Mouse (Mus musculus) CH12.LX (cell line): Measurements from ENCODE around the gene Rbks. TPM values are rescaled to one million over a fixed set of nuclear protein-coding genes. Genes with fewer than 3 reads are reported as not detected.

ENCODE experiments used
- DNase-seq: peaks from one replicate; pipeline ENCODE4 v3.0.0-alpha.2; 2013; ENCODE audit errors: extremely low read depth
- H3K27ac ChIP-seq: 2 replicates; pipeline ENCODE4 v1.5.1; 2012; ENCODE audit warnings: low read depth, mild to moderate bottlenecking, control low read depth, moderate library complexity; ENCODE audit not compliant: insufficient read depth
- H3K27me3 ChIP-seq: replicated peaks from 2 replicates; pipeline ENCODE3; 2012; ENCODE audit warnings: inconsistent platforms
- H3K36me3 ChIP-seq, 2 experiments: replicated peaks in 1 of 2; 2 replicates each; pipeline versions ENCODE3 to v1.6.1; 2012; ENCODE audit warnings: inconsistent platforms in 1 of 2, low read length in 1 of 2, mild to moderate bottlenecking in 1 of 2, mixed read lengths in 1 of 2, moderate library complexity in 1 of 2; ENCODE audit not compliant: control insufficient read depth in 1 of 2, insufficient read depth in 1 of 2
- H3K4me1 ChIP-seq, 2 experiments: 2 replicates each; pipeline ENCODE4 v1.6.1; 2012; ENCODE audit warnings: inconsistent platforms in 1 of 2, moderate library complexity in 1 of 2; ENCODE audit not compliant: insufficient read depth in 2 of 2, control insufficient read depth in 1 of 2
- H3K4me2 ChIP-seq: 2 replicates; pipeline ENCODE4 v1.6.1; 2012; ENCODE audit warnings: low read depth, mild to moderate bottlenecking, control low read depth; ENCODE audit not compliant: poor library complexity, insufficient read depth, severe bottlenecking
- H3K4me3 ChIP-seq, 3 experiments: fragments of 150-350 bp in 1 of 3; sonication (generic) in 1 of 3; replicated peaks in 1 of 3; 2 replicates each; pipeline versions ENCODE3 to v1.5.1; 2011 to 2012; ENCODE audit warnings: low read depth in 2 of 3, low read length in 2 of 3, mild to moderate bottlenecking in 2 of 3, moderate library complexity in 2 of 3, control low read depth in 1 of 3, improper control_type of control experiment in 1 of 3, inconsistent platforms in 1 of 3, mixed read lengths in 1 of 3; ENCODE audit not compliant: poor library complexity in 1 of 3
- H3K79me2 ChIP-seq: replicated peaks from 2 replicates; pipeline ENCODE4 v1.6.1; 2012; ENCODE audit warnings: mild to moderate bottlenecking, moderate library complexity; ENCODE audit not compliant: control insufficient read depth, poor library complexity, insufficient read depth, severe bottlenecking; ENCODE audit errors: extremely low read depth
- H3K9ac ChIP-seq: 2 replicates; pipeline ENCODE4 v1.6.1; 2012; ENCODE audit warnings: low read depth, mild to moderate bottlenecking, control low read depth, moderate library complexity; ENCODE audit not compliant: insufficient read depth
- H3K9me3 ChIP-seq: replicated peaks from 2 replicates; pipeline ENCODE3; 2012; ENCODE audit warnings: low read length, inconsistent platforms, mixed read lengths
- CHD1 ChIP-seq: IDR thresholded peaks from 2 replicates; pipeline ENCODE4 v1.6.1; 2012; ENCODE audit warnings: low read depth, low read length, improper control_type of control experiment, inconsistent platforms
- CHD2 ChIP-seq: IDR thresholded peaks from 2 replicates; pipeline ENCODE4 v1.6.1; 2011; ENCODE audit warnings: low read length, improper control_type of control experiment
- EP300 ChIP-seq: IDR thresholded peaks from 2 replicates; pipeline ENCODE4 v1.6.1; 2011; ENCODE audit warnings: low read length, improper control_type of control experiment
- HCFC1 ChIP-seq: IDR thresholded peaks from 2 replicates; pipeline ENCODE4 v1.6.1; 2012; ENCODE audit warnings: low read depth, mild to moderate bottlenecking, inconsistent platforms, low read length, improper control_type of control experiment
- JUN ChIP-seq: IDR thresholded peaks from 2 replicates; pipeline ENCODE4 v1.6.1; 2011; ENCODE audit warnings: low read depth, mild to moderate bottlenecking, low read length, improper control_type of control experiment, moderate library complexity; ENCODE audit not compliant: insufficient read depth
- JUND ChIP-seq: conservative IDR thresholded peaks from 2 replicates; pipeline ENCODE4 v1.6.1; 2011; ENCODE audit warnings: low read depth, low read length, improper control_type of control experiment
- KAT2A ChIP-seq: IDR thresholded peaks from 2 replicates; pipeline ENCODE4 v1.6.1; 2012; ENCODE audit warnings: low read length, improper control_type of control experiment, inconsistent platforms; ENCODE audit not compliant: insufficient replicate concordance
- MAZ ChIP-seq: IDR thresholded peaks from 2 replicates; pipeline ENCODE4 v1.6.1; 2012; ENCODE audit warnings: low read depth, mild to moderate bottlenecking, inconsistent platforms, low read length, improper control_type of control experiment, moderate library complexity
- MXI1 ChIP-seq: IDR thresholded peaks from 2 replicates; pipeline ENCODE4 v1.6.1; 2011; ENCODE audit warnings: mild to moderate bottlenecking, low read depth, low read length, improper control_type of control experiment
- MYC ChIP-seq: IDR thresholded peaks from 2 replicates; pipeline ENCODE4 v1.6.1; 2011; ENCODE audit warnings: low read depth, mild to moderate bottlenecking, improper control_type of control experiment, low read length
- NELFE ChIP-seq: IDR thresholded peaks from 2 replicates; pipeline ENCODE4 v1.6.1; 2011; ENCODE audit warnings: low read depth, low read length, improper control_type of control experiment
- NRF1 ChIP-seq: IDR thresholded peaks from 2 replicates; pipeline ENCODE4 v1.6.1; 2014; ENCODE audit warnings: low read depth, mild to moderate bottlenecking, inconsistent platforms, low read length, improper control_type of control experiment, moderate library complexity
- PAX5 ChIP-seq: IDR thresholded peaks from 2 replicates; pipeline ENCODE4 v1.6.1; 2012; ENCODE audit warnings: low read length, inconsistent platforms, mixed read lengths
- POLR2A ChIP-seq: IDR thresholded peaks from 2 replicates; pipeline ENCODE4 v1.6.1; 2011; ENCODE audit warnings: low read depth, mild to moderate bottlenecking, improper control_type of control experiment, low read length
- POLR2AphosphoS2 ChIP-seq: IDR thresholded peaks from 2 replicates; pipeline ENCODE4 v1.6.1; 2011; ENCODE audit warnings: low read depth, low read length, improper control_type of control experiment
- RAD21 ChIP-seq: IDR thresholded peaks from 2 replicates; pipeline ENCODE4 v1.6.1; 2011; ENCODE audit warnings: low read depth, mild to moderate bottlenecking, low read length, improper control_type of control experiment, moderate library complexity
- TCF12 ChIP-seq: IDR thresholded peaks from 2 replicates; pipeline ENCODE4 v1.6.1; 2014; ENCODE audit warnings: low read depth, mild to moderate bottlenecking, inconsistent platforms, low read length, improper control_type of control experiment
- UBTF ChIP-seq: IDR thresholded peaks from 2 replicates; pipeline ENCODE4 v1.6.1; 2012; ENCODE audit warnings: low read depth, mild to moderate bottlenecking, inconsistent platforms, low read length, improper control_type of control experiment, moderate library complexity
- USF1 ChIP-seq: IDR thresholded peaks from 2 replicates; pipeline ENCODE4 v1.6.1; 2014; ENCODE audit warnings: low read depth, mild to moderate bottlenecking, inconsistent platforms, low read length, improper control_type of control experiment
- USF2 ChIP-seq: conservative IDR thresholded peaks from 2 replicates; pipeline ENCODE4 v1.6.1; 2011; ENCODE audit warnings: low read depth, low read length, improper control_type of control experiment
- ZNF384 ChIP-seq: IDR thresholded peaks from 2 replicates; pipeline ENCODE4 v1.6.1; 2012; ENCODE audit warnings: low read depth, low read length, improper control_type of control experiment, inconsistent platforms
- dilution Hi-C: fragments of 300-500 bp; cut with MboI; formaldehyde crosslinking; loops from 2 replicates; pipeline ENCODE4 v1.14.3; 2020; ENCODE audit warnings: low sequenced_read_pairs; ENCODE audit not compliant: extremely low pct_unique_long_range_greater_than_20kb, extremely low pct_ligation_motif_present
- in situ Hi-C: fragments of 300-500 bp; cut with MboI; formaldehyde crosslinking; loops from 3 replicates; pipeline ENCODE4 v1.14.3; 2019; ENCODE audit warnings: low sequenced_read_pairs, low pct_ligation_motif_present, low pct_unique_long_range_greater_than_20kb, mixed read lengths
- polyA plus RNA-seq: library from polyadenylated mRNA; unstranded; fragments of >175 nt; gene quantifications from 2 replicates; pipeline ENCODE4 v1.2.1, GENCODE M21; 2012; ENCODE audit warnings: low read depth; ENCODE audit not compliant: insufficient read length
- total RNA-seq, 2 experiments: library from RNA; depleted of rRNA; stranded (reverse); fragments of 300-350 nt in 1 of 2; fragments of >200 nt in 1 of 2; gene quantifications; 2 replicates each; pipeline ENCODE4 v1.2.3; 2012 to 2014

The Rbks gene
- total and polyA plus RNA-seq, 3 experiments, result 3.6 to 9.2 (median 6.8) TPM

GRCm38 (mm10) chr5:31686040-31686439 is 11.4 kb downstream of the Rbks start:
- Histone ChIP-seq H3K4me3 (no peak overlapping the region), H3K9ac (no peak overlapping the region), H3K79me2 (no peaks in the 10 kb centered on the region), H3K4me2 (no peak overlapping the region), H3K9me3 (no peaks in the 10 kb centered on the region), H3K4me1 (no peaks in the 10 kb centered on the region), H3K27me3 (no peaks in the 10 kb centered on the region), H3K36me3 (no peaks in the 10 kb centered on the region), H3K27ac (no peak overlapping the region)
- DNase-seq, result no peak
- in situ Hi-C loops (no loop called here), dilution Hi-C loops (no loop called here)
- TF ChIP-seq MYC, result no peak
- TF ChIP-seq UBTF, result no peak
- no peak for TF ChIP-seq POLR2AphosphoS2
- no peak for TF ChIP-seq USF1
- TF ChIP-seq JUN, result no peak
- TF ChIP-seq JUND, result no peak
- no peak for TF ChIP-seq USF2
- no peak for TF ChIP-seq HCFC1
- TF ChIP-seq KAT2A, result no peak
- no peak for TF ChIP-seq MAZ
- no peak for TF ChIP-seq POLR2A
- TF ChIP-seq CHD2, result no peak
- TF ChIP-seq MXI1, result no peak
- TF ChIP-seq NELFE, result no peak
- TF ChIP-seq ZNF384, result no peak

- Histone ChIP-seq H3K4me3 (no peak overlapping the region), H3K36me3 (peaks cover 0 to 9% of the 10 kb centered on the region in 2 experiments), H3K9ac (no peak overlapping the region), H3K4me2 (no peak overlapping the region), H3K27me3 (no peaks in the 10 kb centered on the region), H3K79me2 (no peaks in the 10 kb centered on the region), H3K9me3 (peaks cover 5% of the 10 kb centered on the region), H3K27ac (no peak overlapping the region), H3K4me1 (no peaks in the 10 kb centered on the region)
- DNase-seq, result no peak
- dilution Hi-C loops, result no loop called here
- in situ Hi-C loops, result no loop called here
- TF ChIP-seq TCF12 (no peak), RAD21 (no peak), POLR2AphosphoS2 (no peak), HCFC1 (no peak), PAX5 (no peak), ZNF384 (no peak), USF1 (no peak), CHD1 (no peak), JUN (no peak), NRF1 (no peak), EP300 (no peak), JUND (no peak)
Observed at GRCm38 (mm10) chr5:31682305-31682704, 15.1 kb downstream of the Rbks start.
